Mouse (Mus musculus) spleen, embryonic (tissue): Measurements from ENCODE around the gene Zfp534.
"Not testable (repeated sequence)": the region's sequence is repeated elsewhere in the genome, so short reads cannot be mapped to it uniquely, and the experiment has no call there.

Experiments
- CTCF ChIA-PET: fragments of 350-600 bp; sonication (Branson Sonifier 250); formaldehyde crosslinking; loops from one replicate; lab custom pipeline; 2022; lab: Charles Lee

Gene Zfp534

GRCm38 (mm10) chr4:147702453-147702852 lies at the start of gene Zfp534:
Zfp534 (minus strand) TSS chr4:147702553.
- CTCF ChIA-PET: not testable (repeated sequence)

DNA sequence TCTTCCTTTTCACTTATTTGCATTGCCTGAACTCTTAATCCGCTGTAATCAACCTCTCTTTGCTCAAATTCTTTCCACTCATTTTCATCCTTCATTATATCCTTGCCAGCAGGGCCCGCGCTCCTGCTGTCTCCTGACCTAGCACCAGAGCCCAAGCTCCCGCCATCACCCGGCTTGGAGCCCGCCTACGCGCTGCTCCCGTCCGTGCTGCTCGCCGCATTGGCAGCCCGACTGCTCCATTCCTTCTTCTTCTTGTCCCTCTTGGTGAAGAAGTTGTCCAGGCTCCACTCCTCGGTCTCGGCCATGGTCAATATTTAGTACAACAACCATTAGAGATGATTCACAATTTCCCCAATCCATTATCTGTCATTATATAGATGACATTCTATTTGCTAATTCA lies 43.9 kb upstream of the Zfp534 start:
- CTCF ChIA-PET: not testable (repeated sequence)

GRCm38 (mm10) chr4:147738636-147739369 lies 36.5 kb upstream of the Zfp534 start:
- CTCF ChIA-PET: not testable (repeated sequence)

DNA sequence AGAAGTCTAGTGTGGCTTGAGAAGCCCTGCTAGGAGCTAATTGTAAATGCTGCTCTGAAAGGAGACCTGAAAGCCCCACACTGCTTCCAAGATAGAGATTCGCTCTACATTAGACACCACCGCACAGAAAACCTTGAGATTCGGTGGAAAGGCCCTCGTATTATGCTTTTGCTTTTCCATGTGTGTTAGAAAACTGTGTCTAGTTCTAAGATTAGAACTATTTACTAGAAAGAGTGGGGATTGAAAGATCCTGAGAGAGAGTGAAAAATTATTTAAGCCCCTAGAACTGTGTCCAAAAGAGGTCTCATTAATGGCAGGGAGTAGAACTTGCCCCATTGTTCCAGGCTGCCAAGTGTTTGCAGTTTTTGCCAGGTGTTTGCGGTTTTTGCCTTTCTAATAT lies 47.1 kb downstream of the Zfp534 start:
- CTCF ChIA-PET: not testable (repeated sequence)

- CTCF ChIA-PET: not testable (repeated sequence)
Measured at GRCm38 (mm10) chr4:147647407-147647806, 54.9 kb downstream of the Zfp534 start.

GRCm38 (mm10) chr4:147642413-147642812 lies 59.9 kb downstream of the Zfp534 start, which contains the start of gene Zfp979:
Zfp979 (minus strand) TSS chr4:147642513.
- CTCF ChIA-PET: not testable (repeated sequence)

GRCm38 (mm10) chr4:147641932-147642331 lies 60.4 kb downstream of the Zfp534 start:
- CTCF ChIA-PET: not testable (repeated sequence)

DNA sequence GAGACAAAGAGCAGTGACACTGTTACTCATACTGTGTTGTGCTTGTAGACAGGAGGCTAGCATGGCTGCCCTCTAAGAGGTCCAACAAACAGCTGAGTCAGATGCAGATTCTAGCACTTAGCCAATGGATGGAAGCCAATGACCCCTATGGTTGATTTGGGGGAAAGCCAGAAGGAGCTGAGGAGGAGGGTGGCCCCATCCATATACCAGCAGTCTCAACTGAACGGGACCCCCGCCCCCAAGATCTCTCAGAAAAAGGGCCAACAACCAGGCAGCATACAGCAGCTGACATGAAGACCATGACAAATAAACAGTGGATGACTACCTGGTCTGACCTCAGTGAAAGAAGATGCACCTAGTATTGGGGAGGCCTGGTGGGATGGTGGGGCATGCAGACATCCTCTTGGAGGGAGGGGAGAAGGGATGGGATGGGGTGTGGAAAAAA lies 68.5 kb downstream of the Zfp534 start:
- CTCF ChIA-PET: not testable (repeated sequence)
